8 mouse cellular contexts compared by ENCODE assay signal in the genomic region with DNA sequence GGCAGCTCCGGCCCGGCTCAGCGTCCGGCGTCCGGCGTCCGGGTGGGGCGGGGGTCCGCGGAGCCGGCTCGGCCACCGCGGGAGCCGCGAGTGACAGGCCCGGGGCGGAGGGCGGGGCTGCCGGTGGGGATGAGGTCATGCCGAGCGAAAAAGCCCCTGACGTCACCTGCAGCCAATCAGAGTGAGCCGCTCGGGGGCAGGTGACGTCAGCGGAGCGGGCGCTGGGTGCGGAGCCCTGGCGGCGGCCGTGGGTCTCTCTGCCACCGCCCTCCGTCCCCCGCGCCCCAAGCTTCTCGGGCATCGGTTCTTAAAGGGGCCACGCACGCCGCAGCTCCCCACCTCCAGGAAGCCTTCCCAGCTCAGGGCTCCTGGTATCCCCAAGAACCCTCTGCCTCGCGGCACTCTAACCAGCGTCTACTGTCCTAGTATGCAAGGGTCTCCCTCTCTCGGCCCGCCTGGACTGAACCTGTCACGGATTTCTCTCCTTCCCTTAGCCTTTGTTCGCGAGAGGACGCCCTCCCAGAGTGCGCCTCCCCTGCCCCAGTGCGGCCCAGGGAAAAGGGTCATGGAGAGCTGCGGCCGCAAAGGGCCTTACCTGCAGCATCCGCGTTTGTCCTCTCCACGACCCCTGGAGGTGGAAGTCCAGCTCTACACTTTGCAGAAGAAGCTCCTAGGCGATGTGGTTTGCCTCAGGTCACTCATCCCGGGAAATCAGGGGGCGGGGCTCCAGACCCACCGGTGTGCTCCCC. TPM values are rescaled to one million over a fixed set of nuclear protein-coding genes. Genes with fewer than 3 reads are reported as not detected.
DNase-seq lines count a peak whose midpoint lies in the region; ATAC-seq lines count a peak whose summit lies in the region.

TSS of gene Dusp8 (minus strand) at position 661 of the 749 bp plus-strand sequence.

- peak within 1 kb of the TSS; percentile 80 for H3K9ac ChIP-seq in intestine, embryonic 15.5 days

- no peaks in the 10 kb centered on the region for H3K9me3 ChIP-seq in intestine, embryonic 15.5 days

- ATAC-seq in intestine, embryonic 15.5 days: peak; percentile 94
- peak; percentile 83 for ATAC-seq in megakaryocyte-erythroid progenitor cell, adult 5-6 weeks (replicated peaks; ENCODE audit: low FRiP score, low TSS enrichment, poor library complexity, severe bottlenecking)

- peaks cover 46% of the 10 kb centered on the region for H3K27me3 ChIP-seq in intestine, embryonic 15.5 days (replicated peaks)

- 1% methylated on average over 49 of the region's 63 CpGs for WGBS in intestine, embryonic 15.5 days

- peak within 1 kb of the TSS; percentile 57; the same call in 1 of the 2 replicates for H3K27ac ChIP-seq in intestine, embryonic 15.5 days

- DNase-seq in adrenal gland, postnatal 10 days: peak; percentile 91
- peak; percentile 89 for DNase-seq in embryo, embryonic 9.5 days (ENCODE audit: extremely low spot score)
- peak; percentile 79 to 90 for DNase-seq in gastrocnemius, postnatal 4 days (ENCODE audit: low spot score in 2 of 2)
- peak; percentile 95 for DNase-seq in left cerebral cortex, postnatal 14 days (ENCODE audit: low spot score in 2 of 2)
- peak; percentile 97 for DNase-seq in right cerebral cortex, postnatal 14 days
- peak; percentile 83 for DNase-seq in urinary bladder, postnatal 25 days (ENCODE audit: low spot score)

- intact Hi-C loops in left cerebral cortex, postnatal 14 days (cut with DNase I): no loop called here

- H3K4me3 ChIP-seq in intestine, embryonic 15.5 days (replicated peaks): peak within 1 kb of the TSS; percentile 77

- H3K36me3 ChIP-seq in intestine, embryonic 15.5 days: no peaks in the 10 kb centered on the region

- peak within 1 kb of the TSS; percentile 98 for H3K4me2 ChIP-seq in intestine, embryonic 15.5 days (replicated peaks)

- H3K4me1 ChIP-seq in intestine, embryonic 15.5 days (replicated peaks): peaks cover 12% of the 10 kb centered on the region; the same call in 1 of the 2 replicates

RNA-seq across cellular contexts. Expression of gene Dusp8, which starts in this region (rescaled TPM):
- 10 to 100 TPM in 1 of 2 experiments, 1 to 10 TPM in 1; 7.6 to 11.4 TPM for total RNA-seq in adrenal gland, postnatal 10 days (2021)
- total RNA-seq in gastrocnemius, postnatal 4 days (2021): 10 to 100 TPM; 14.3 to 20.4 TPM
- 6.6 TPM in 2 replicates for polyA plus RNA-seq in intestine, embryonic 15.5 days (2015; fragmentation: Nextera tagmentation; extraction: Ambion mirVana)
- 100 to 1,000 TPM; 154 to 171 TPM for total RNA-seq in left cerebral cortex, postnatal 14 days (2021)
- 0.25 TPM in 1 of 2 replicates, not detected in the other for total RNA-seq in megakaryocyte-erythroid progenitor cell, adult 5-6 weeks (2014; fragmentation: Nextera tagmentation)
- total RNA-seq in megakaryocyte-erythroid progenitor cell, adult 5-6 weeks (2017): 0.04 and 1.1 TPM in 2 replicates

Comparison
In these comparisons a context has a peak if more than half of its experiments do, and no peak if none do; other contexts are left out.
1. Peak in every context shown above with its lines: DNase-seq, ATAC-seq, H3K4me3 ChIP-seq and H3K27ac ChIP-seq.
2. RNA of gene Dusp8 (total RNA-seq): 154 to 171 TPM in left cerebral cortex, postnatal 14 days; 14.3 to 20.4 TPM in gastrocnemius, postnatal 4 days, 7.6 to 11.4 TPM in adrenal gland, postnatal 10 days and 0.04 to 1.1 TPM in megakaryocyte-erythroid progenitor cell, adult 5-6 weeks; every median in the first group is over 4 times any median in the second.